Mouse (Mus musculus) embryonic facial prominence, embryonic 12.5 days (tissue): ENCODE results near the gene Rhno1. TPM values are rescaled to one million over a fixed set of nuclear protein-coding genes. Genes with fewer than 3 reads are reported as not detected.

ENCODE experiments used
- ATAC-seq: fragments of 200-750 bp; cut with Nextera tagmentation; 2 replicates; pipeline ENCODE4 v1.8.0; 2017; ENCODE audit not compliant: insufficient number of reproducible peaks, insufficient read depth, low FRiP score, low TSS enrichment
- H3K27ac ChIP-seq: fragments of 300-500 bp; sonication (generic); 2 replicates; pipeline ENCODE4 v1.5.1; 2016; ENCODE audit warnings: mild to moderate bottlenecking
- H3K27me3 ChIP-seq: fragments of 300-500 bp; sonication (generic); 2 replicates; pipeline ENCODE4 v1.6.1; 2016; ENCODE audit warnings: mild to moderate bottlenecking, moderate library complexity
- H3K36me3 ChIP-seq: fragments of 300-500 bp; sonication (generic); 2 replicates; pipeline ENCODE4 v1.6.1; 2016; ENCODE audit warnings: mild to moderate bottlenecking
- H3K4me1 ChIP-seq: fragments of 300-500 bp; sonication (generic); 2 replicates; pipeline ENCODE4 v1.6.1; 2016
- H3K4me2 ChIP-seq: fragments of 300-500 bp; sonication (generic); replicated peaks from 2 replicates; pipeline ENCODE4 v1.6.1; 2016; ENCODE audit warnings: mild to moderate bottlenecking, moderate library complexity
- H3K4me3 ChIP-seq: fragments of 300-500 bp; sonication (generic); 2 replicates; pipeline ENCODE4 v1.5.1; 2016; ENCODE audit warnings: mild to moderate bottlenecking
- H3K9ac ChIP-seq: fragments of 300-500 bp; sonication (generic); 2 replicates; pipeline ENCODE4 v1.6.1; 2016; ENCODE audit warnings: mild to moderate bottlenecking, moderate library complexity
- H3K9me3 ChIP-seq: fragments of 300-500 bp; sonication (generic); 2 replicates; pipeline ENCODE4 v1.6.1; 2016; ENCODE audit warnings: mild to moderate bottlenecking, moderate library complexity
- WGBS: fragments of 180-500 bp; shearing (Covaris S2); methylation state at CpG from one replicate; pipeline ENCODE4 v1.1.7; 2016; 5-methylcytosine and 5-hydroxymethylcytosine counted together
- polyA plus RNA-seq: library from polyadenylated mRNA; unstranded; fragments of >200 nt; fragmentation: Nextera tagmentation; extraction: Ambion mirVana; gene quantifications from 2 replicates; pipeline ENCODE4 v1.2.1, GENCODE M21; 2016

Gene Rhno1
- polyA plus RNA-seq, 1 experiment from 2014 or later: 160 TPM

- H3K9me3 ChIP-seq: no peaks in the 10 kb centered on the region
- no peak overlapping the region for H3K27ac ChIP-seq
- H3K4me3 ChIP-seq: no peak overlapping the region
- peaks cover 21% of the 10 kb centered on the region for H3K36me3 ChIP-seq
- no peaks in the 10 kb centered on the region for H3K27me3 ChIP-seq
- no peak overlapping the region for H3K4me2 ChIP-seq
- no peak for ATAC-seq
- peaks cover 28% of the 10 kb centered on the region for H3K4me1 ChIP-seq
- 17% methylated on average over 2 of the region's 2 CpGs for WGBS
- no peak overlapping the region for H3K9ac ChIP-seq
Measured at GRCm38 (mm10) chr6:128358999-128359398, 3.7 kb downstream of the Rhno1 start.

- peak within 1 kb of the TSS; percentile 91 for H3K27ac ChIP-seq
- no peaks in the 10 kb centered on the region for H3K27me3 ChIP-seq
- ATAC-seq: peak; percentile 98
- H3K4me2 ChIP-seq: peak within 1 kb of the TSS; percentile 63
- peaks cover 23% of the 10 kb centered on the region for H3K36me3 ChIP-seq
- H3K9ac ChIP-seq: peak within 1 kb of the TSS; percentile 81
- whole genome bisulfite sequencing: under 1% methylated on average over 42 of the region's 42 CpGs
- H3K4me3 ChIP-seq: peak within 1 kb of the TSS; percentile 82
- no peaks in the 10 kb centered on the region for H3K9me3 ChIP-seq
- peaks cover 24% of the 10 kb centered on the region for H3K4me1 ChIP-seq
Measured at GRCm38 (mm10) chr6:128355726-128356416, 6.8 kb downstream of the Rhno1 start, which contains the start of gene Tulp3. Tulp3 (minus strand) TSS chr6:128355851.

GRCm38 (mm10) chr6:128355201-128355681, 7.5 kb downstream of the Rhno1 start:
- peaks cover 24% of the 10 kb centered on the region for H3K4me1 ChIP-seq
- peaks cover 25% of the 10 kb centered on the region for H3K36me3 ChIP-seq
- under 1% methylated on average over 24 of the region's 28 CpGs for WGBS
- ATAC-seq: peak; percentile 64
- no peaks in the 10 kb centered on the region for H3K27me3 ChIP-seq
- peak overlapping the region; percentile 63 for H3K4me2 ChIP-seq
- H3K4me3 ChIP-seq: peak overlapping the region; percentile 82
- H3K27ac ChIP-seq: peak overlapping the region; percentile 91
- no peaks in the 10 kb centered on the region for H3K9me3 ChIP-seq
- peak overlapping the region; percentile 81 for H3K9ac ChIP-seq

- peak overlapping the region; percentile 63; the same call in 1 of the 2 replicates for H3K4me2 ChIP-seq
- no peaks in the 10 kb centered on the region for H3K27me3 ChIP-seq
- H3K4me1 ChIP-seq: peaks cover 24% of the 10 kb centered on the region
- ATAC-seq: no peak
- peaks cover 25% of the 10 kb centered on the region for H3K36me3 ChIP-seq
- H3K27ac ChIP-seq: no peak overlapping the region
- 30% methylated on average over 3 of the region's 3 CpGs for WGBS
- no peaks in the 10 kb centered on the region for H3K9me3 ChIP-seq
- no peak overlapping the region for H3K9ac ChIP-seq
- H3K4me3 ChIP-seq: peak overlapping the region; percentile 82; the same call in 1 of the 2 replicates
Measured at GRCm38 (mm10) chr6:128354140-128354539, 8.6 kb downstream of the Rhno1 start.

GRCm38 (mm10) chr6:128349711-128350110, 13.0 kb downstream of the Rhno1 start:
- no peaks in the 10 kb centered on the region for H3K9me3 ChIP-seq
- peaks cover 15% of the 10 kb centered on the region for H3K4me1 ChIP-seq
- WGBS: 24% methylated on average over 7 of the region's 7 CpGs
- no peak overlapping the region for H3K4me3 ChIP-seq
- H3K4me2 ChIP-seq: no peak overlapping the region
- no peaks in the 10 kb centered on the region for H3K27me3 ChIP-seq
- peaks cover 4% of the 10 kb centered on the region; the same call in 1 of the 2 replicates for H3K36me3 ChIP-seq
- ATAC-seq: no peak
- H3K27ac ChIP-seq: peak overlapping the region; percentile 67; the same call in 1 of the 2 replicates
- no peak overlapping the region for H3K9ac ChIP-seq

GRCm38 (mm10) chr6:128346782-128347181, 15.9 kb downstream of the Rhno1 start:
- no peak for ATAC-seq
- H3K9me3 ChIP-seq: no peaks in the 10 kb centered on the region
- no peak overlapping the region for H3K9ac ChIP-seq
- H3K4me3 ChIP-seq: no peak overlapping the region
- whole genome bisulfite sequencing: 91% methylated on average over 6 of the region's 6 CpGs
- no peaks in the 10 kb centered on the region for H3K27me3 ChIP-seq
- peaks cover 5% of the 10 kb centered on the region; the same call in 1 of the 2 replicates for H3K4me1 ChIP-seq
- H3K36me3 ChIP-seq: peaks cover 21% of the 10 kb centered on the region
- no peak overlapping the region for H3K27ac ChIP-seq
- H3K4me2 ChIP-seq: no peak overlapping the region

- H3K27ac ChIP-seq: no peak overlapping the region
- WGBS: 90% methylated on average over 10 of the region's 10 CpGs
- no peak for ATAC-seq
Measured at GRCm38 (mm10) chr6:128345623-128346022, 17.1 kb downstream of the Rhno1 start.

GRCm38 (mm10) chr6:128341956-128342723, 20.6 kb downstream of the Rhno1 start:
- no peak for ATAC-seq
- Histone ChIP-seq H3K4me1 (no peaks in the 10 kb centered on the region), H3K36me3 (peaks cover 22% of the 10 kb centered on the region), H3K9ac (no peak overlapping the region), H3K27me3 (no peaks in the 10 kb centered on the region), H3K4me3 (no peak overlapping the region), H3K9me3 (no peaks in the 10 kb centered on the region), H3K4me2 (no peak overlapping the region), H3K27ac (no peak overlapping the region)
- WGBS: 92% methylated on average over 11 of the region's 11 CpGs

More at GRCm38 (mm10) chr6:128345623-128346022, 17.1 kb downstream of the Rhno1 start:
- no peaks in the 10 kb centered on the region for H3K9me3 ChIP-seq
- no peak overlapping the region for H3K9ac ChIP-seq
- H3K36me3 ChIP-seq: peaks cover 17% of the 10 kb centered on the region
- no peaks in the 10 kb centered on the region for H3K27me3 ChIP-seq
- peaks cover 5% of the 10 kb centered on the region; the same call in 1 of the 2 replicates for H3K4me1 ChIP-seq
- no peak overlapping the region for H3K4me2 ChIP-seq
- H3K4me3 ChIP-seq: no peak overlapping the region

GRCm38 (mm10) chr6:128338876-128339275, 23.8 kb downstream of the Rhno1 start:
- Histone ChIP-seq H3K9ac (no peak overlapping the region), H3K4me2 (no peak overlapping the region), H3K9me3 (no peaks in the 10 kb centered on the region), H3K27me3 (no peaks in the 10 kb centered on the region), H3K36me3 (peaks cover 42% of the 10 kb centered on the region), H3K4me1 (no peaks in the 10 kb centered on the region), H3K4me3 (no peak overlapping the region), H3K27ac (no peak overlapping the region)
- 45% methylated on average over 5 of the region's 5 CpGs for WGBS
- ATAC-seq: no peak

GRCm38 (mm10) chr6:128337467-128337866, 25.2 kb downstream of the Rhno1 start:
- H3K4me3 ChIP-seq: no peak overlapping the region
- H3K27ac ChIP-seq: no peak overlapping the region
- no peak overlapping the region for H3K4me2 ChIP-seq
- no peaks in the 10 kb centered on the region for H3K27me3 ChIP-seq
- no peak overlapping the region for H3K9ac ChIP-seq
- H3K4me1 ChIP-seq: no peaks in the 10 kb centered on the region
- ATAC-seq: no peak
- peaks cover 42% of the 10 kb centered on the region for H3K36me3 ChIP-seq
- no peaks in the 10 kb centered on the region for H3K9me3 ChIP-seq
- WGBS: 85% methylated on average over 7 of the region's 7 CpGs

GRCm38 (mm10) chr6:128334397-128335124, 28.1 kb downstream of the Rhno1 start:
- H3K27ac ChIP-seq: no peak overlapping the region
- peaks cover 58% of the 10 kb centered on the region for H3K36me3 ChIP-seq
- H3K9ac ChIP-seq: no peak overlapping the region
- H3K27me3 ChIP-seq: no peaks in the 10 kb centered on the region
- no peak overlapping the region for H3K4me3 ChIP-seq
- 25% methylated on average over 12 of the region's 12 CpGs for WGBS
- H3K4me1 ChIP-seq: no peaks in the 10 kb centered on the region
- no peaks in the 10 kb centered on the region for H3K9me3 ChIP-seq
- no peak for ATAC-seq
- no peak overlapping the region for H3K4me2 ChIP-seq
